Mouse (Mus musculus) cerebellum, adult 2 months (tissue): Measurements from ENCODE around the gene Iqgap1.

Source experiments
- CTCF ChIP-seq: fragments of 200-500 bp; IDR thresholded peaks from 2 replicates; pipeline ENCODE4 v1.5.1; 2011; ENCODE audit warnings: low read depth, mild to moderate bottlenecking, control low read depth, low read length, moderate library complexity, borderline replicate concordance; ENCODE audit not compliant: insufficient read depth
- POLR2A ChIP-seq: fragments of 200-500 bp; IDR thresholded peaks from 2 replicates; pipeline ENCODE4 v1.6.1; 2011; ENCODE audit warnings: low read length, control low read depth, borderline replicate concordance; ENCODE audit not compliant: insufficient read depth

- TF ChIP-seq POLR2A (no peak), CTCF (no peak)
Measured at GRCm38 (mm10) chr7:80710333-80710732, 115.4 kb downstream of the Iqgap1 start.
